Mouse (Mus musculus): ENCODE data around the gene Fbxo24. TPM values are rescaled to one million over a fixed set of nuclear protein-coding genes. Genes with fewer than 3 reads are reported as not detected.
A peak's percentile ranks its signal among the peaks of the same experiment; 100 is the strongest.

Fbxo24 gene
- polyA plus RNA-seq, 1 experiment from 2014 or later = 0.19 TPM

DNA sequence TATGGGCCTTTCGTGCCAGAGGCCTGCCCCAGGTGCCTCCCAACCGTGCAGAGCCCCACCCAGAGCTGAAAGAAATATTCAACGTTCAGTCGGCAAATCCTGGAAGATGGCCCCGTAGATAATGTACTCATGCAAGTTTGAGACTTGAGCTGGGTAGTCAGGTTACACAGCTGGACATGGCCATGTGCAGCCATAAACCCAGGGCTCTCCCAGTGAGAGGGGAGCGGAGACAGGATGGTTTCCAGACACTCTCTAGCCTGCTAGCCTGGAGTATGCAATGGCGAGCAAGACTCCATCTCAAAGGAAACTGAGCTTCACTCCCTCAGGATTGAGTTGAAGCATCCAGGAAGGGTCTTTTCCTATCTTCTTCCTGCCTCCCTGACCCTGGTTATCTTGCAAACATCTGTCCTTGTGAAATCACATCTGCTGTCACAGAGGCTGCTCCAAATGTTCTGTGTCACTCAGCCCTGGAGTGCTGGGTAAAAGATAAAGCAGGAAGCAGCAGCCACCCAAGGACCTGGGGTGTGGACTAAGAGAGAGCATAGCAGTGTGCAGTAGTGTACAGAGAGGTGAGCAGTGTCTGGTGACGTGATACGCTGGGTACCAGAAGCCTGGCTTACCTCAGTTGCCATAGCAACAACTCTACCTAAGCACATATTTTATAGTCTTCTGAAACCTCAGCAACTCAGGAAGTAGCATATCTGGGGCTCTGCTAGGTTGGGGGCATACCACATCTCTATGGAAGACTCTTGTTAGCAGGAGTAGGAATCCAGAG lies 19.2 kb upstream of the Fbxo24 start:
- 67% methylated on average over 9 of the region's 9 CpGs for WGBS
- H3K9ac ChIP-seq (replicated peaks; ENCODE audit: low read depth, low read length) = 0 out of 2 replicates have a peak overlapping the region, but pooled peaks have one; percentile 16

DNA sequence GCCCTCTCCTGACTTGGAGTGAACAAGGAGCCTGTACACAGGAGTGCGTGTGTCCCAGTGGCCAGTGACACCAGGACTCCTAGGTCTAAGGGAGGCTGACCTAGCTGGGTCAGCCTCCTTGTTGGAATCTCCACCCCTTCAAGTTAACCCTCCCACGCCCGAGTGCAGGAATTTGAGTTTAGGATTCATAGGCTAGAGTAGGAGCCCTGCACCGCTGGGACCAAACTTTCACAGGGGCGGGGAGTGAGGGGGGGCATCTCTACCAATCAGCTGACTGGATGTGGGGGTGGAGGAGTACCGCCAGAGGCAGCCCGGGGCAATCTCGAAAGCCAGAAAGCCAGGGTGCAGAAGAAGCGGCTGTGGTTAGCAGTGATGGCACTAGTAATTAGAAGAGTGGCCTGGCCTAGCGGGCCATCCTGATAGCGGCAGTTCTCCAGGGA lies 16.9 kb upstream of the Fbxo24 start, which contains the start of gene Irs3:
TSS of gene Irs3 (minus strand) at position 63 of the 440 bp plus-strand sequence.
- Histone ChIP-seq H3K9me3 (ENCODE audit: control insufficient read depth, low read length) (no peaks in the 10 kb centered on the region), H3K27me3 (ENCODE audit: control insufficient read depth, insufficient read depth, low read length) (peaks cover 24% of the 10 kb centered on the region), H3K36me3 (ENCODE audit: control insufficient read depth, insufficient read depth, low read length) (peaks cover 4% of the 10 kb centered on the region; the same call in 1 of the 2 replicates), H3K4me3 (ENCODE audit: low read depth, low read length) (peak within 1 kb of the TSS; percentile 10), H3K9ac (replicated peaks; ENCODE audit: low read depth, low read length) (0 out of 2 replicates have a peak within 1 kb of the TSS, but pooled peaks have one; percentile 8), H3K4me1 (ENCODE audit: control insufficient read depth, insufficient read depth, low read length) (peaks cover 14% of the 10 kb centered on the region; the same call in 1 of the 2 replicates), H3K27ac (ENCODE audit: low read depth, low read length) (no peak within 1 kb of the TSS), H3K4me2 (ENCODE audit: low read depth, low read length) (peak within 1 kb of the TSS; percentile 38; the same call in 1 of the 2 replicates)
- 13% methylated on average over 11 of the region's 11 CpGs for WGBS
- no peak for ATAC-seq (ENCODE audit: low read depth)

More for the DNA sequence above, 19.2 kb upstream of the Fbxo24 start:
- H3K4me2 ChIP-seq (ENCODE audit: low read depth, low read length) = no peak overlapping the region
- H3K4me3 ChIP-seq (ENCODE audit: low read depth, low read length) = no peak overlapping the region
- peaks cover 5% of the 10 kb centered on the region; the same call in 1 of the 2 replicates for H3K36me3 ChIP-seq (ENCODE audit: control insufficient read depth, insufficient read depth, low read length)
- no peak overlapping the region for H3K27ac ChIP-seq (ENCODE audit: low read depth, low read length)
- no peaks in the 10 kb centered on the region for H3K9me3 ChIP-seq (ENCODE audit: control insufficient read depth, low read length)
- peak; percentile 62; the same call in 1 of the 2 replicates for ATAC-seq (ENCODE audit: low read depth)
- peaks cover 14% of the 10 kb centered on the region; the same call in 1 of the 2 replicates for H3K4me1 ChIP-seq (ENCODE audit: control insufficient read depth, insufficient read depth, low read length)
- peaks cover 24% of the 10 kb centered on the region for H3K27me3 ChIP-seq (ENCODE audit: control insufficient read depth, insufficient read depth, low read length)

DNA sequence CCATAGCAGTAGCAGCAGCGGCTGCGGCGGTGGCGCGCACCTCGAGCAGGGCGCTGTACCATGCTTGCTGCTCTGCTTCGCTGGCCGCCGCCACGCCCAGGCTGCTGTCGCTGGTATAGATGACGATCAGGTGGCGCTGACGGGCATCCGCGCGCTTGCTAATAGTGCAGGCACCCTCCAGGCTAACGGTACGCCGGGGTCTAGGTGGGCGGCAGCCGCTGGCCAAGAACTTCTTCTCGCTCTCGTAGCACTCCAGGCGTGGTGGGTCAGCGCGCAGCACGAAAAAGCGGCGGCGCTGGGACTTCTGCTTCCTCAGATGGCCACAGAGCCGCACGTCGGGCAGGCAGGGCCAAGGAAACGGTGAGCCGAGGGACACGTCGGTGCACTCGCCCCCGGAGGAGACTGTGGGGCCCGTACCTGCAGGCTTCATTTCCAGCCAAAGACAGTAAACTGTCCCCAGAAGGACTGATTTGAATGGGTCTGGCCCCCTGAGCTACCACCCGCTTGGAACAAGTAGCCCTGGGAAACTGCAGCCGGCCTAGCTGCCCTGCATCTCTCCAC lies 16.4 kb upstream of the Fbxo24 start:
- Histone ChIP-seq H3K27me3 (ENCODE audit: control insufficient read depth, insufficient read depth, low read length) (peaks cover 24% of the 10 kb centered on the region), H3K4me3 (ENCODE audit: low read depth, low read length) (peak overlapping the region; percentile 10), H3K27ac (ENCODE audit: low read depth, low read length) (no peak overlapping the region), H3K4me2 (ENCODE audit: low read depth, low read length) (peak overlapping the region; percentile 38; the same call in 1 of the 2 replicates), H3K9ac (replicated peaks; ENCODE audit: low read depth, low read length) (0 out of 2 replicates have a peak overlapping the region, but pooled peaks have one; percentile 8), H3K36me3 (ENCODE audit: control insufficient read depth, insufficient read depth, low read length) (peaks cover 9% of the 10 kb centered on the region; the same call in 1 of the 2 replicates), H3K4me1 (ENCODE audit: control insufficient read depth, insufficient read depth, low read length) (peaks cover 14% of the 10 kb centered on the region; the same call in 1 of the 2 replicates), H3K9me3 (ENCODE audit: control insufficient read depth, low read length) (no peaks in the 10 kb centered on the region)
- 1% methylated on average over 44 of the region's 44 CpGs for whole genome bisulfite sequencing
- ATAC-seq (ENCODE audit: low read depth) = no peak

DNA sequence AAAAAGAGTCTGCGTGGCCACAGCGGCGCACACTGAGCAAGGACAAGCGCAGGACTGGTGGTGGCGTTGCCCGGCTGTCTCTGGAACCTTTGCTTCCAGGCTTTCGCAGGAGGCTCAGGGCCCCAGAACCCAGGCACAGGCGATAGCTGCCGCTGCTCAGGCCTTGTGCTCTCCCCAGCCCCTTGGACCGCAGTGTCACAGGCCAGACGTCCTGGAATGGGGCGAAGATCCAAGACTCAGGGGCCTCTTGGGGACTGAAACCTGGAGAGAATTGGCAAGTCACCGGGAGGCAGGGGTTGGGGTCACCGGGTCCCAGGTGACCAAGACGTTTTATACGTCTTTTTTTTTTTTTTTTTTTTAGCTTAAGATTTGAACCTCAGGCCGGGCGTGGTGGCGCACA lies 15.7 kb upstream of the Fbxo24 start:
- Histone ChIP-seq H3K27me3 (ENCODE audit: control insufficient read depth, insufficient read depth, low read length) (peaks cover 24% of the 10 kb centered on the region), H3K4me1 (ENCODE audit: control insufficient read depth, insufficient read depth, low read length) (peaks cover 10% of the 10 kb centered on the region; the same call in 1 of the 2 replicates), H3K9me3 (ENCODE audit: control insufficient read depth, low read length) (no peaks in the 10 kb centered on the region), H3K4me2 (ENCODE audit: low read depth, low read length) (no peak overlapping the region), H3K4me3 (ENCODE audit: low read depth, low read length) (no peak overlapping the region), H3K36me3 (ENCODE audit: control insufficient read depth, insufficient read depth, low read length) (peaks cover 12% of the 10 kb centered on the region), H3K27ac (ENCODE audit: low read depth, low read length) (no peak overlapping the region), H3K9ac (replicated peaks; ENCODE audit: low read depth, low read length) (no peak overlapping the region)
- ATAC-seq (ENCODE audit: low read depth) = no peak
- WGBS = 36% methylated on average over 19 of the region's 19 CpGs

DNA sequence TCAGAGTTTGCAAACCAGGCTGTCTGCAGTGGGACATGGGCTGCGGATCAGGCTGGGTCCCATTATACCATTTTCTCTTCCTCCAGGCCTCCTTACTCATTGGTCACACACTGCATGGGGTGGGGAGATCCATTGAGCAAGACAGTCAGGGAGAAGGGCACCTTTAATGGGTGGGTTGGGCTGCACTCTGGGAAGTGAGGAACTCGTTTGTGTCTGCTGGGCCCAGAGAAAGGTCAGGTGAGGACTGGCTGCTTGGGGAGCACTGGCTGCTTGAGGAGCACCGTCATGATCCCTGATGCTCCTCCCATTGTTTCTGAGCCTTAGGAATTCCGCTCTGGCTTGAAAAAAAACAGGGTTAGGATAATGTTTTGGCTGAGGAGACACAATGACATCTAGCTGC lies 14.1 kb upstream of the Fbxo24 start:
- Histone ChIP-seq H3K4me1 (ENCODE audit: control insufficient read depth, insufficient read depth, low read length) (0 out of 2 replicates have a peak, but pooled peaks cover 3% of the 10 kb centered on the region), H3K36me3 (ENCODE audit: control insufficient read depth, insufficient read depth, low read length) (peaks cover 27% of the 10 kb centered on the region), H3K4me3 (ENCODE audit: low read depth, low read length) (no peak overlapping the region), H3K27me3 (ENCODE audit: control insufficient read depth, insufficient read depth, low read length) (peaks cover 24% of the 10 kb centered on the region), H3K9ac (replicated peaks; ENCODE audit: low read depth, low read length) (no peak overlapping the region), H3K27ac (ENCODE audit: low read depth, low read length) (no peak overlapping the region), H3K9me3 (ENCODE audit: control insufficient read depth, low read length) (no peaks in the 10 kb centered on the region), H3K4me2 (ENCODE audit: low read depth, low read length) (no peak overlapping the region)
- ATAC-seq (ENCODE audit: low read depth) = no peak
- WGBS = 53% methylated on average over 4 of the region's 4 CpGs

DNA sequence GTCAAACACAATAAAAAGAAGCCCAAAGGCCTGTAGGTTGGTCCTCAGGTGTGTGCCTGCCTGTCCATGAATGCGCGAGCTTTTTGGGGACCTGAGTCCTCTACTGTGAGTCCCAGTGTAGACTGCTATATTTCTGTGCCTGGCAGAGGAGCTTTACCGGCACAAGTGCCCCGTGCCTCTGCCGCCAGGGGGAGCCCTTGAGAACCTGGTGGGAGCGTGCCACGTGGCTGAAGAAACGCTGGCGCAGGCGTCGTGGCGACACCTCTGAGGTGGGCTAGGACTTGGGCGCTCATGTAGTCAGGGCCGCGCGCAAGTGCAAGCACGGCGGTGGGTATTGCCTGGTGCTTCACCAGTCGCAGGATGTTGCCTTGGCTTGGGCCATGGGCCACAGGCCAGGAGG lies 12.3 kb upstream of the Fbxo24 start, which contains the start of gene Sap25:
TSS of gene Sap25 (plus strand) at position 281 of the 400 bp plus-strand sequence.
- Histone ChIP-seq H3K36me3 (ENCODE audit: control insufficient read depth, insufficient read depth, low read length) (peaks cover 34% of the 10 kb centered on the region), H3K4me1 (ENCODE audit: control insufficient read depth, insufficient read depth, low read length) (0 out of 2 replicates have a peak, but pooled peaks cover 3% of the 10 kb centered on the region), H3K9ac (replicated peaks; ENCODE audit: low read depth, low read length) (no peak within 1 kb of the TSS), H3K9me3 (ENCODE audit: control insufficient read depth, low read length) (no peaks in the 10 kb centered on the region), H3K4me3 (ENCODE audit: low read depth, low read length) (no peak within 1 kb of the TSS), H3K4me2 (ENCODE audit: low read depth, low read length) (no peak within 1 kb of the TSS), H3K27me3 (ENCODE audit: control insufficient read depth, insufficient read depth, low read length) (peaks cover 21% of the 10 kb centered on the region), H3K27ac (ENCODE audit: low read depth, low read length) (no peak within 1 kb of the TSS)
- no peak for ATAC-seq (ENCODE audit: low read depth)
- 87% methylated on average over 19 of the region's 19 CpGs for WGBS

DNA sequence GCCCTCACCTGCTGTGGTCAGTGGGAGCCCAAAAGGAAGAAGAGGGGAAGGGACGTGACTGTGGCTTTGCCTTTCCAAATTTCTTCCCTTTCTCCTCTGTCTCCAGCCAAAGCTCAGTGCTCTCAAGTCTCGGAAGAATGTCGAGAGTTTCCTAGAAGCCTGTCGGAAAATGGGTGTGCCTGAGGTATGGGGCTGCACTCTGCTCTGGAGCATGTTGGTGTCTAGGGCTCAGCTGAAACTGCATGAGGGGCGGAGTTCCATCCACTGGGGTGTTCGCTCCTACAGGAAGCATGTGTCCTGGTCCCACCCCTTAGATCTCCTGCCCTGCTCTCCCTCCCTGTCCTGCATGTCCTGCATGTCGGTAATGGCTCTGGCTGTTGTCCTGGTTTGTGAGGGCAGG lies 10.7 kb upstream of the Fbxo24 start:
- no peak for ATAC-seq (ENCODE audit: low read depth)
- Histone ChIP-seq H3K27me3 (ENCODE audit: control insufficient read depth, insufficient read depth, low read length) (peaks cover 8% of the 10 kb centered on the region; the same call in 1 of the 2 replicates), H3K4me1 (ENCODE audit: control insufficient read depth, insufficient read depth, low read length) (no peaks in the 10 kb centered on the region), H3K27ac (ENCODE audit: low read depth, low read length) (no peak overlapping the region), H3K9ac (replicated peaks; ENCODE audit: low read depth, low read length) (no peak overlapping the region), H3K4me2 (ENCODE audit: low read depth, low read length) (no peak overlapping the region), H3K4me3 (ENCODE audit: low read depth, low read length) (no peak overlapping the region), H3K36me3 (ENCODE audit: control insufficient read depth, insufficient read depth, low read length) (peaks cover 41% of the 10 kb centered on the region), H3K9me3 (ENCODE audit: control insufficient read depth, low read length) (no peaks in the 10 kb centered on the region)
- 88% methylated on average over 7 of the region's 7 CpGs for WGBS

DNA sequence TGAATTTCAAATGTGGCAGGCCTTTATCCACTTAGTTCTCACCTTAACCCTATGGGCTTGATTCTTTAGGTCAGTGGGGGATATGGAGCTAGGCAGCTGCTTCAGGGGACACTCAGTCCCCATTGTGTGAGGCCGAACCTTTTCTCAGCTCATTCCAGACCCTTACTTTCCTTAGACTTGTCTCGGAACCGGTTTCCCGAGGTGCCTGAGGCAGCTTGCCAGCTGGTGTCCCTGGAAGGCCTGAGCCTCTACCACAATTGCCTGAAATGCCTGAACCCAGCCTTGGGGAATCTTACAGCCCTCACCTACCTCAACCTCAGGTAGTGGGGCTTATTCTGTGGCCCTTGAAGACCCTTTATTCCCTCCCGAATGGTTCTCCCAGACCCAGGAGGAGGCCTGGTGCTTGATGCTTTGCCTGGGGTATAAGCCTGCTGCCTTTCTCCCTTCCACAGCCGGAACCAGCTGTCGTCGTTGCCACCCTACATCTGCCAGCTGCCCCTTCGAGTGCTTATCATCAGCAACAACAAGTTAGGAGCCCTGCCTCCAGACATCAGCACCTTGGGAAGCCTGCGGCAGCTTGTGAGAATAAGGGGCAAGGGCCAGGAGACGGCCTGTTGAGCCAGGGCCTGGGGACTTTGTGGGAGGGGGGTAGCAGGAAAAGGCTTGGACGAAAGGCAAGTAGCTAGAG lies 4.7 kb upstream of the Fbxo24 start:
- Histone ChIP-seq H3K27ac (ENCODE audit: low read depth, low read length) (no peak overlapping the region), H3K27me3 (ENCODE audit: control insufficient read depth, insufficient read depth, low read length) (no peaks in the 10 kb centered on the region), H3K4me3 (ENCODE audit: low read depth, low read length) (no peak overlapping the region), H3K9ac (replicated peaks; ENCODE audit: low read depth, low read length) (no peak overlapping the region), H3K4me1 (ENCODE audit: control insufficient read depth, insufficient read depth, low read length) (peaks cover 20% of the 10 kb centered on the region), H3K4me2 (ENCODE audit: low read depth, low read length) (no peak overlapping the region), H3K9me3 (ENCODE audit: control insufficient read depth, low read length) (no peaks in the 10 kb centered on the region), H3K36me3 (ENCODE audit: control insufficient read depth, insufficient read depth, low read length) (peaks cover 24% of the 10 kb centered on the region)
- 83% methylated on average over 12 of the region's 12 CpGs for WGBS
- no peak for ATAC-seq (ENCODE audit: low read depth)

All from neural tube, embryonic 14.5 days (tissue).